Mouse (Mus musculus) embryonic fibroblast, embryonic 13.5 days (primary cell): ENCODE measurements around the gene Bod1.

Experiments
- CTCF ChIP-seq: IDR thresholded peaks from 2 replicates; pipeline ENCODE4 v1.5.1; 2011; ENCODE audit warnings: mild to moderate bottlenecking, control low read depth, low read length, moderate library complexity, borderline replicate concordance; ENCODE audit not compliant: insufficient read depth
- POLR2A ChIP-seq: IDR thresholded peaks from 2 replicates; pipeline ENCODE4 v1.6.1; 2011; ENCODE audit warnings: low read depth, mild to moderate bottlenecking, control low read depth, low read length, moderate library complexity

DNA sequence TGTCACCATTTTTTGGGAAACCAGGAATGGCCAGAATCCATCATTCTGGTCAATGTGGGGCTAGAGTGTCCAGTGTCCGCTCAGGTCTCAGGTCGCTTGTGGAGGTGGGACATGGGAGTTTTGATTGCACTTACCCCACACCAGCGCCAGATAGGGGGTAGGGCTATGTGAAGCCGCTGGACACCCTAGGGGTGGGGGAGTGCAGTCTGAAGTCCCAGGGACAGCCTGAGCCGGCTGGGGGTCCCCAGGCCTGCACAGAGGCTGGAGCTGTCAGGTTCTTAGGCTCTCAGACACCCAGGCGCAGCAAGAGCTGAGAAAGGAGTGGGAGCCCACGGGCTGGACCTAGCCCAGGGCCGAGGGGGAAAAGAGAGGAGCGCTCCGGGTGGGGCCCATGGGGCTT, 24.4 kb downstream of the Bod1 start:
- TF ChIP-seq POLR2A (no peak), CTCF (no peak)
